Mouse (Mus musculus): ENCODE measurements around the gene Gm10696.
"Not testable (repeated sequence)": the region's sequence is repeated elsewhere in the genome, so short reads cannot be mapped to it uniquely, and the experiment has no call there.

Gene Gm10696

GRCm38 (mm10) chr3:94178093-94178492, at the start of gene Gm10696:
Gene Gm10696, minus strand, starts transcription at chr3:94178193.
- DNase-seq (ENCODE audit: extremely low read depth, low read depth, low spot score), result not testable (repeated sequence)

DNA sequence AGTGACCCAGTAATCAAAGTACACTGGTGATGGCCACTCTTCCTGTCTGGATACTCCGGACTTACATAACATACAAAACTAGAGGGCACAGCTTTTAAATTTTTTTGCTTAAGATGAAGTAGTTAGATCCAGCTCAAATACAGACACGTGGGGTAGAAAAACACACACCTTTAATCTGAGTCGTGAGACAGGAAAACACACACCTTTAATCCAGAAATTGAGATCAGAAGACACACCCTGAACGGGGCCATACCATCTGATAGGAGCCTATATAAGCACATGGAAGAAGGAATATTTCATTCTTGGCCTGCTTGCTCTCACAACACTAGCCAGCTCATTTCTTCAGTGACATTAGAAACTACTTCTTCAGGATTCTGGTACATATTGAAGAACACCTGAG, 18.4 kb upstream of the Gm10696 start, which contains the start of gene Gm5286:
Gene Gm5286 (plus strand): TSS at position 301 of the 400 bp plus-strand sequence.
- DNase-seq (ENCODE audit: extremely low read depth, low read depth, low spot score), result not testable (repeated sequence)

- DNase-seq (ENCODE audit: extremely low read depth, low read depth, low spot score), result not testable (repeated sequence)
Observed at GRCm38 (mm10) chr3:94167351-94167750, 10.6 kb downstream of the Gm10696 start.

Data from fat pad, adult 2 months (tissue).